Comparison of ENCODE assay signal across 8 mouse cellular contexts in the genomic region with DNA sequence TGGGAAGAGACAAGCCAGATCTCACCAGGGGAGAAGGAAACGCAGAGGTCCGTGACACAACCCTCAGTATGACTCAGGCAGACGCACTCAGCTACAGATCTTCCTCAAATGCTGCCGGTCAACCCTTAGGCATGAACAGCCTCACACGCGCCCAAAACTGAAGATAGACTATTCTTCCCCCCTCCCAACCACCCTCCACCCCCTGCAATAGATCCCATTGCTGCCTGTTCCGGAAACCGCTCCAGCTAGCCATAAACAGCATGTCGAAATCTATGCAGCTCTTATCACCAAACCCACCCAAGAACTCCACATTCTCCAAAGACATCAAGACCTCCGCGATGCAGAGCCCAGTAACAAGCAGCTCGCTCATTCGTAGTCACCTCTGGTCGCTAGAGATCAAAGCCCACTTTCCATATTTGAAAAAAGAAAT. TPM values are rescaled to one million over a fixed set of nuclear protein-coding genes. Genes with fewer than 3 reads are reported as not detected.
DNase-seq lines count a peak whose midpoint lies in the region; ATAC-seq and TF ChIP-seq lines count a peak whose summit lies in the region.

No protein-coding gene starts in this region.

- H3K4me1 ChIP-seq in cerebellum, adult 2 months (ENCODE audit: control insufficient read depth, insufficient read depth, low read length): peaks cover 5% of the 10 kb centered on the region; the same call in 1 of the 2 replicates
- H3K4me1 ChIP-seq in heart, embryonic 16.5 days (ENCODE audit: control insufficient read depth, insufficient read depth, low read length): peaks cover 39% of the 10 kb centered on the region
- peaks cover 7% of the 10 kb centered on the region for H3K4me1 ChIP-seq in liver, embryonic 11.5 days (replicated peaks; ENCODE audit: control insufficient read depth, insufficient read depth, low read length)

- peak overlapping the region; percentile 99 for H3K4me3 ChIP-seq in cerebellum, adult 2 months (replicated peaks; ENCODE audit: insufficient read depth, low read depth, low read length)
- H3K4me3 ChIP-seq in heart, embryonic 16.5 days (ENCODE audit: low read length): peak overlapping the region; percentile 86
- H3K4me3 ChIP-seq in liver, embryonic 11.5 days (ENCODE audit: low read depth, low read length): peak overlapping the region; percentile 68

- H3K4me2 ChIP-seq in heart, embryonic 16.5 days (ENCODE audit: low read depth, low read length): peak overlapping the region; percentile 81
- peak overlapping the region; percentile 93 for H3K4me2 ChIP-seq in liver, embryonic 11.5 days

- ATAC-seq in cerebellum, adult (ENCODE audit: insufficient number of reproducible peaks, low FRiP score, low TSS enrichment): no peak
- ATAC-seq in heart, embryonic 16.5 days (replicated peaks; ENCODE audit: extremely low read depth, insufficient read depth, low FRiP score): no peak
- no peak for ATAC-seq in liver, embryonic 11.5 days (replicated peaks; ENCODE audit: low FRiP score)
- ATAC-seq in monocyte, adult 5-6 weeks (replicated peaks; ENCODE audit: insufficient number of reproducible peaks, low FRiP score, low TSS enrichment, poor library complexity, severe bottlenecking): peak; percentile 57
- no peak for ATAC-seq in activated CD4-positive, CD25-positive, alpha-beta regulatory T cell, adult 4 months

- peak overlapping the region; percentile 90 for H3K9ac ChIP-seq in heart, embryonic 16.5 days (ENCODE audit: low read length)
- H3K9ac ChIP-seq in liver, embryonic 11.5 days (ENCODE audit: low read depth, low read length): no peak overlapping the region

- DNase-seq in cerebellum, adult 2 months: peak; percentile 48 to 57
- DNase-seq in urinary bladder, postnatal 14 days (ENCODE audit: low spot score): peak; percentile 47
- DNase-seq in urinary bladder, postnatal 10 days (ENCODE audit: low spot score): no peak
- DNase-seq in liver, embryonic 11.5 days (ENCODE audit: low spot score): peak; percentile 42

- no peak overlapping the region for H3K27ac ChIP-seq in cerebellum, adult 2 months (ENCODE audit: insufficient read depth, low read length)
- H3K27ac ChIP-seq in heart, embryonic 16.5 days (ENCODE audit: low read length): peak overlapping the region; percentile 76
- no peak overlapping the region for H3K27ac ChIP-seq in liver, embryonic 11.5 days (ENCODE audit: low read depth, low read length)

- no peak for TF ChIP-seq CTCF in cerebellum, adult 2 months (IDR thresholded peaks at IDR 0.05; ENCODE audit: borderline replicate concordance, insufficient read depth, low read depth, low read length)

- TF ChIP-seq POLR2A in cerebellum, adult 2 months (IDR thresholded peaks at IDR 0.05; ENCODE audit: borderline replicate concordance, insufficient read depth, low read length): no peak

- under 1% methylated on average over 14 of the region's 14 CpGs for WGBS in cerebellum, adult 2 months
- 2% methylated on average over 14 of the region's 14 CpGs for WGBS in heart, embryonic 16.5 days
- under 1% methylated on average over 14 of the region's 14 CpGs for WGBS in liver, embryonic 11.5 days

- H3K36me3 ChIP-seq in heart, embryonic 16.5 days (ENCODE audit: control insufficient read depth, insufficient read depth): no peaks in the 10 kb centered on the region
- no peaks in the 10 kb centered on the region for H3K36me3 ChIP-seq in liver, embryonic 11.5 days (ENCODE audit: control insufficient read depth, insufficient read depth, low read length)

- H3K9me3 ChIP-seq in heart, embryonic 16.5 days (replicated peaks; ENCODE audit: control insufficient read depth, low read length): peaks cover 4% of the 10 kb centered on the region; the same call in 1 of the 2 replicates
- H3K9me3 ChIP-seq in liver, embryonic 11.5 days (ENCODE audit: control insufficient read depth, low read length): no peaks in the 10 kb centered on the region

- H3K27me3 ChIP-seq in cerebellum, adult 2 months (ENCODE audit: control insufficient read depth, insufficient read depth, low read length): no peaks in the 10 kb centered on the region
- no peaks in the 10 kb centered on the region for H3K27me3 ChIP-seq in heart, embryonic 16.5 days (ENCODE audit: control insufficient read depth, insufficient read depth, low read length)
- H3K27me3 ChIP-seq in liver, embryonic 11.5 days (replicated peaks; ENCODE audit: control insufficient read depth, insufficient read depth, low read length): no peaks in the 10 kb centered on the region

RNA-seq across cellular contexts. Expression of a gene that starts 1.2 kb away (rescaled TPM):
- 33.3 and 35.6 TPM in 2 replicates for polyA plus RNA-seq in cerebellum, adult 2 months (2012; rRNA removed)
- 19.9 and 24.4 TPM in 2 replicates for polyA plus RNA-seq in heart, embryonic 16.5 days (2015; fragmentation: Nextera tagmentation; extraction: Ambion mirVana)
- polyA plus RNA-seq in liver, embryonic 11.5 days (2014; fragmentation: Nextera tagmentation; extraction: Ambion mirVana): 4.7 and 4.8 TPM in 2 replicates
- total RNA-seq in monocyte, adult 5-6 weeks (2017): 14.4 to 15.8 TPM (median 15.8 TPM) in 3 replicates
- polyA plus RNA-seq in activated CD4-positive, CD25-positive, alpha-beta regulatory T cell, adult 4 months (2017; shearing (Covaris generic)): 1 to 10 TPM; 1.3 to 2.2 TPM
